Mouse (Mus musculus) E14TG2a.4 (cell line): ENCODE measurements around the gene Gm8180.
"Not testable (repeated sequence)": the region's sequence is repeated elsewhere in the genome, so short reads cannot be mapped to it uniquely, and the experiment has no call there.

Source experiments
- CTCF ChIP-seq: conservative IDR thresholded peaks from 2 replicates; pipeline ENCODE4 v1.5.1; 2014; ENCODE audit warnings: low read length
- NANOG ChIP-seq: IDR thresholded peaks from 2 replicates; pipeline ENCODE4 v1.6.1; 2014; ENCODE audit warnings: borderline replicate concordance, low read length, mixed read lengths

DNA sequence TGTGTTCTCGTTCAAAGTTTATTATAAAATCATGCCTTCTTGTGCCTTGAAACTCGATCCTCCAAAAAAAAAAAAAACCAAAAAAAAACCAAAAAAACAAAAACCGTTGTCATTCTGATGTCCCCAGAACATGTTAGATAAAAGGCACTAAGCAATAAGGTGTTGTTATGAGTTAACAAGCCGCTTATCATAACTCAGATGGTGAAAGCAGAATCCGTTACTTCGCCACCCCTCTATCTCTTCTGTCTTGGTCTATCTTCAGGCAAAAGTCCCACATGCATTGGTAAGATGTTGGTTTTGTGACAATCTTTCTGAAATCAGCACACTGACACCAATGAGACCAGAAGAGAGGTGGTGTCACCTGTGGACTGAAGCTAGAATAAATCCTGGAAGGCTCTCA, 39.6 kb upstream of the Gm8180 start:
- TF ChIP-seq CTCF, NANOG: not testable (repeated sequence)
